Mouse (Mus musculus): ENCODE measurements around the gene Tha1. TPM values are rescaled to one million over a fixed set of nuclear protein-coding genes. Genes with fewer than 3 reads are reported as not detected.
"Not testable (repeated sequence)": the region's sequence is repeated elsewhere in the genome, so short reads cannot be mapped to it uniquely, and the experiment has no call there.

Gene Tha1
- polyA plus RNA-seq, 1 experiment from 2014 or later, result 2.8 TPM

- Histone ChIP-seq H3K4me3 (no peak overlapping the region), H3K36me3 (peaks cover 5% of the 10 kb centered on the region; the same call in 1 of the 2 replicates), H3K9me3 (no peaks in the 10 kb centered on the region), H3K4me1 (peaks cover 27% of the 10 kb centered on the region), H3K27me3 (no peaks in the 10 kb centered on the region), H3K9ac (no peak overlapping the region), H3K4me2 (replicated peaks) (no peak overlapping the region), H3K27ac (no peak overlapping the region)
- 54% methylated on average over 5 of the region's 5 CpGs for WGBS
- ATAC-seq (ENCODE audit: insufficient number of reproducible peaks, insufficient read depth, low FRiP score, low TSS enrichment), result no peak
These were observed 26.6 kb downstream of the Tha1 start for GRCm38 (mm10) chr11:117846640-117847039.

GRCm38 (mm10) chr11:117845651-117846050 lies 27.6 kb downstream of the Tha1 start:
- H3K27me3 ChIP-seq, result no peaks in the 10 kb centered on the region
- 85% methylated on average over 2 of the region's 2 CpGs for WGBS
- no peak overlapping the region for H3K9ac ChIP-seq
- H3K9me3 ChIP-seq, result no peaks in the 10 kb centered on the region
- no peaks in the 10 kb centered on the region for H3K36me3 ChIP-seq
- H3K27ac ChIP-seq, result no peak overlapping the region
- no peak overlapping the region for H3K4me3 ChIP-seq
- no peak for ATAC-seq (ENCODE audit: insufficient number of reproducible peaks, insufficient read depth, low FRiP score, low TSS enrichment)
- H3K4me2 ChIP-seq (replicated peaks), result no peak overlapping the region
- H3K4me1 ChIP-seq, result peaks cover 23% of the 10 kb centered on the region

- H3K4me2 ChIP-seq (replicated peaks), result no peak overlapping the region
- H3K27me3 ChIP-seq, result no peaks in the 10 kb centered on the region
- H3K4me3 ChIP-seq, result no peak overlapping the region
- no peak for ATAC-seq (ENCODE audit: insufficient number of reproducible peaks, insufficient read depth, low FRiP score, low TSS enrichment)
- H3K27ac ChIP-seq, result peak overlapping the region; percentile 9; the same call in 1 of the 2 replicates
- 86% methylated on average over 2 of the region's 2 CpGs for WGBS
- no peaks in the 10 kb centered on the region for H3K36me3 ChIP-seq
- no peaks in the 10 kb centered on the region for H3K9me3 ChIP-seq
- peaks cover 17% of the 10 kb centered on the region for H3K4me1 ChIP-seq
- no peak overlapping the region for H3K9ac ChIP-seq
These were observed 28.3 kb downstream of the Tha1 start for GRCm38 (mm10) chr11:117844997-117845396.

GRCm38 (mm10) chr11:117843434-117843833 lies 29.8 kb downstream of the Tha1 start:
- Histone ChIP-seq H3K36me3 (no peaks in the 10 kb centered on the region), H3K9ac (no peak overlapping the region), H3K27ac (no peak overlapping the region), H3K4me3 (no peak overlapping the region), H3K9me3 (no peaks in the 10 kb centered on the region), H3K27me3 (no peaks in the 10 kb centered on the region), H3K4me1 (peaks cover 11% of the 10 kb centered on the region), H3K4me2 (replicated peaks) (no peak overlapping the region)
- 87% methylated on average over 2 of the region's 2 CpGs for WGBS
- no peak for ATAC-seq (ENCODE audit: insufficient number of reproducible peaks, insufficient read depth, low FRiP score, low TSS enrichment)

GRCm38 (mm10) chr11:117840910-117841309 lies 32.4 kb downstream of the Tha1 start:
- Histone ChIP-seq H3K4me2 (replicated peaks) (no peak overlapping the region), H3K9me3 (no peaks in the 10 kb centered on the region), H3K36me3 (no peaks in the 10 kb centered on the region), H3K4me1 (0 out of 2 replicates have a peak, but pooled peaks cover 7% of the 10 kb centered on the region), H3K27ac (no peak overlapping the region), H3K4me3 (no peak overlapping the region), H3K27me3 (no peaks in the 10 kb centered on the region), H3K9ac (no peak overlapping the region)
- 56% methylated on average over 1 of the region's 1 CpGs for WGBS
- ATAC-seq (ENCODE audit: insufficient number of reproducible peaks, insufficient read depth, low FRiP score, low TSS enrichment), result no peak

GRCm38 (mm10) chr11:117839021-117839420 lies 34.3 kb downstream of the Tha1 start:
- no peak overlapping the region for H3K4me3 ChIP-seq
- no peak for ATAC-seq (ENCODE audit: insufficient number of reproducible peaks, insufficient read depth, low FRiP score, low TSS enrichment)
- H3K9me3 ChIP-seq, result no peaks in the 10 kb centered on the region
- H3K36me3 ChIP-seq, result no peaks in the 10 kb centered on the region
- no peaks in the 10 kb centered on the region for H3K27me3 ChIP-seq
- no peak overlapping the region for H3K27ac ChIP-seq
- no peak overlapping the region for H3K9ac ChIP-seq
- 0 out of 2 replicates have a peak, but pooled peaks cover 7% of the 10 kb centered on the region for H3K4me1 ChIP-seq
- 90% methylated on average over 1 of the region's 1 CpGs for WGBS
- no peak overlapping the region for H3K4me2 ChIP-seq (replicated peaks)

GRCm38 (mm10) chr11:117838572-117838971 lies 34.7 kb downstream of the Tha1 start:
- H3K4me1 ChIP-seq, result 0 out of 2 replicates have a peak, but pooled peaks cover 7% of the 10 kb centered on the region

GRCm38 (mm10) chr11:117836306-117836705 lies 37.0 kb downstream of the Tha1 start:
- H3K4me2 ChIP-seq (replicated peaks), result peak overlapping the region; percentile 38
- WGBS, result 28% methylated on average over 13 of the region's 13 CpGs
- peaks cover 13% of the 10 kb centered on the region; the same call in 1 of the 2 replicates for H3K4me1 ChIP-seq
- no peaks in the 10 kb centered on the region for H3K9me3 ChIP-seq
- no peaks in the 10 kb centered on the region for H3K36me3 ChIP-seq
- no peak overlapping the region for H3K9ac ChIP-seq
- H3K27ac ChIP-seq, result no peak overlapping the region
- no peaks in the 10 kb centered on the region for H3K27me3 ChIP-seq
- no peak for ATAC-seq (ENCODE audit: insufficient number of reproducible peaks, insufficient read depth, low FRiP score, low TSS enrichment)
- H3K4me3 ChIP-seq, result 0 out of 2 replicates have a peak overlapping the region, but pooled peaks have one; percentile 7

More at GRCm38 (mm10) chr11:117838572-117838971, 34.7 kb downstream of the Tha1 start:
- ATAC-seq (ENCODE audit: insufficient number of reproducible peaks, insufficient read depth, low FRiP score, low TSS enrichment), result no peak
- no peak overlapping the region for H3K9ac ChIP-seq
- no peaks in the 10 kb centered on the region for H3K27me3 ChIP-seq
- no peak overlapping the region for H3K4me2 ChIP-seq (replicated peaks)
- WGBS, result 61% methylated on average over 2 of the region's 2 CpGs
- no peaks in the 10 kb centered on the region for H3K9me3 ChIP-seq
- no peaks in the 10 kb centered on the region for H3K36me3 ChIP-seq
- 0 out of 2 replicates have a peak overlapping the region, but pooled peaks have one; percentile 26 for H3K27ac ChIP-seq
- no peak overlapping the region for H3K4me3 ChIP-seq

GRCm38 (mm10) chr11:117834086-117834485 lies 39.2 kb downstream of the Tha1 start:
- Histone ChIP-seq H3K4me3 (no peak overlapping the region), H3K9ac (no peak overlapping the region), H3K4me2 (replicated peaks) (no peak overlapping the region), H3K36me3 (no peaks in the 10 kb centered on the region), H3K27me3 (no peaks in the 10 kb centered on the region), H3K4me1 (peaks cover 15% of the 10 kb centered on the region; the same call in 1 of the 2 replicates), H3K27ac (no peak overlapping the region), H3K9me3 (no peaks in the 10 kb centered on the region)
- ATAC-seq (ENCODE audit: insufficient number of reproducible peaks, insufficient read depth, low FRiP score, low TSS enrichment), result no peak
- WGBS, result 91% methylated on average over 8 of the region's 8 CpGs

GRCm38 (mm10) chr11:117833509-117833908 lies 39.8 kb downstream of the Tha1 start:
- WGBS, result 75% methylated on average over 6 of the region's 6 CpGs
- not testable (repeated sequence) for H3K27ac ChIP-seq; H3K36me3 ChIP-seq; ATAC-seq (ENCODE audit: insufficient number of reproducible peaks, insufficient read depth, low FRiP score, low TSS enrichment); H3K4me3 ChIP-seq; H3K9ac ChIP-seq; H3K27me3 ChIP-seq; H3K9me3 ChIP-seq; H3K4me2 ChIP-seq (replicated peaks)
- peaks cover 18% of the 10 kb centered on the region; the same call in 1 of the 2 replicates for H3K4me1 ChIP-seq

- H3K4me2 ChIP-seq (replicated peaks), result peak overlapping the region; percentile 44
- H3K9me3 ChIP-seq, result no peaks in the 10 kb centered on the region
- no peak overlapping the region for H3K9ac ChIP-seq
- H3K27me3 ChIP-seq, result no peaks in the 10 kb centered on the region
- 19% methylated on average over 28 of the region's 28 CpGs for WGBS
- no peak overlapping the region for H3K27ac ChIP-seq
- H3K36me3 ChIP-seq, result no peaks in the 10 kb centered on the region
- H3K4me3 ChIP-seq, result peak overlapping the region; percentile 24; the same call in 1 of the 2 replicates
- no peak for ATAC-seq (ENCODE audit: insufficient number of reproducible peaks, insufficient read depth, low FRiP score, low TSS enrichment)
- peaks cover 26% of the 10 kb centered on the region; the same call in 1 of the 2 replicates for H3K4me1 ChIP-seq
These were observed 41.0 kb downstream of the Tha1 start for GRCm38 (mm10) chr11:117832086-117832969.

GRCm38 (mm10) chr11:117830401-117830800 lies 42.9 kb downstream of the Tha1 start:
- H3K4me1 ChIP-seq, result peaks cover 33% of the 10 kb centered on the region
- ATAC-seq (ENCODE audit: insufficient number of reproducible peaks, insufficient read depth, low FRiP score, low TSS enrichment), result no peak
- no peaks in the 10 kb centered on the region for H3K27me3 ChIP-seq
- H3K27ac ChIP-seq, result no peak overlapping the region
- no peak overlapping the region for H3K4me2 ChIP-seq (replicated peaks)
- no peaks in the 10 kb centered on the region for H3K36me3 ChIP-seq
- no peak overlapping the region for H3K4me3 ChIP-seq
- H3K9me3 ChIP-seq, result no peaks in the 10 kb centered on the region
- H3K9ac ChIP-seq, result no peak overlapping the region
- 82% methylated on average over 9 of the region's 9 CpGs for WGBS

Measured in embryonic facial prominence, embryonic 12.5 days (tissue).